Mouse (Mus musculus) E14TG2a.4 (cell line): Measurements from ENCODE around the gene Dis3.

Experiments
- H3K27me3 ChIP-seq: 2 replicates; pipeline ENCODE4 v1.6.1; 2014; ENCODE audit warnings: low read length, control low read depth; ENCODE audit not compliant: insufficient read depth
- H3K36me3 ChIP-seq: 2 replicates; pipeline ENCODE4 v1.6.1; 2014; ENCODE audit warnings: low read length, control low read depth; ENCODE audit not compliant: insufficient read depth
- H3K4me1 ChIP-seq: replicated peaks from 2 replicates; pipeline ENCODE4 v1.6.1; 2014; ENCODE audit warnings: low read depth, low read length, control low read depth
- H3K4me3 ChIP-seq: replicated peaks from 2 replicates; pipeline ENCODE4 v1.5.1; 2014; ENCODE audit warnings: mild to moderate bottlenecking, low read length
- H3K9me3 ChIP-seq: 2 replicates; pipeline ENCODE4 v1.6.1; 2014; ENCODE audit warnings: low read length, control low read depth
- CTCF ChIP-seq: conservative IDR thresholded peaks from 2 replicates; pipeline ENCODE4 v1.5.1; 2014; ENCODE audit warnings: low read length
- NANOG ChIP-seq: IDR thresholded peaks from 2 replicates; pipeline ENCODE4 v1.6.1; 2014; ENCODE audit warnings: borderline replicate concordance, low read length, mixed read lengths
- POU5F1 ChIP-seq: IDR thresholded peaks from 2 replicates; pipeline ENCODE4 v1.6.1; 2014; ENCODE audit warnings: low read length, borderline replicate concordance

Dis3 gene

DNA sequence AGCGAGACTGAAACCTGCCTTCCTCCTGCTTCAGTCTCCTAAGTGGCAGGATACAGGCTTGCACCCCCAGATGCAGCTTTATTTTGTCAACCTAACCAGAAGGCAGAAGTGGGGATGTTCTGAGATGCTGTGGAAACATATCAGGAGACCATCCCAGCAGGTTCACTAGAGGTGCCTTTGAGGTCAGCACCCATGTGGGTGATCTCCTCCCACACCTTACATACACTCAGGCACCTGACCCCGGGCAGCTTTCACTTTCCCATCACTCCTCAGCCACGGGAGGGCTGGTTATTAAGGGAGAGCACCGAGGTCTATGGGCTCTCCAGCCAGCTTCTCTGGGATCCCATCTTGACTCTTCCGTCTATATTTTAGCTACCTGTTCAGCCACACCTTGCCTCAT lies 67.0 kb downstream of the Dis3 start:
- no peak overlapping the region for H3K4me3 ChIP-seq
- peaks cover 46% of the 10 kb centered on the region for H3K36me3 ChIP-seq
- TF ChIP-seq POU5F1 = no peak
- no peak for TF ChIP-seq NANOG
- no peak for TF ChIP-seq CTCF
- no peaks in the 10 kb centered on the region for H3K27me3 ChIP-seq
- no peaks in the 10 kb centered on the region for H3K9me3 ChIP-seq
- peaks cover 7% of the 10 kb centered on the region for H3K4me1 ChIP-seq

DNA sequence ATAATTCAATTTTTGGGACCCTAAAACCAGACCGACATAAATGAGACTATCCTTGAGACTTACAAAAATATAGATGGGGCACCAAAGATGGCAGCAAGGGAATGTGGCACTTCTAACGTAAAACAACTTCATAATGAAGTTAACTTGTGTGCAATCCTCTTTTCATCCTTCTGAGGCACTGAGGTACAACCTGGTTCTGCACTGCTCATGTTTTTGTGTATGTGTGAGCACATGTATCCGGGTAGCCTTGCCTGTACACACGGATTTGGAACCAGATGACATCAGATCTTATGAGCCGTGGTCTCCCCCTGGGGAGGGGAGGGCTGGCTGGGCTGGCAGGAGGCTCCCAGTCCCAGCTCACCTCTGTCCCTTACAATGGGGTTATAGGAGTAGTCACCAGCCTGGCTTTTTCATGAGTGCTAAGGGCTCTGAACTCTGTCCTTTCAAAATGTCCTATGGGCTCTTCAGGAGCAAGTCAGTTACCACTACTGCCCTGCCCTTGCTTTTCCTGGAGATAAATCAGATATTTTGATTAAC lies 68.2 kb downstream of the Dis3 start:
- no peak for TF ChIP-seq CTCF
- no peak for TF ChIP-seq POU5F1
- TF ChIP-seq NANOG = no peak
- Histone ChIP-seq H3K27me3 (no peaks in the 10 kb centered on the region), H3K9me3 (no peaks in the 10 kb centered on the region), H3K36me3 (peaks cover 40% of the 10 kb centered on the region), H3K4me1 (no peaks in the 10 kb centered on the region), H3K4me3 (no peak overlapping the region)

DNA sequence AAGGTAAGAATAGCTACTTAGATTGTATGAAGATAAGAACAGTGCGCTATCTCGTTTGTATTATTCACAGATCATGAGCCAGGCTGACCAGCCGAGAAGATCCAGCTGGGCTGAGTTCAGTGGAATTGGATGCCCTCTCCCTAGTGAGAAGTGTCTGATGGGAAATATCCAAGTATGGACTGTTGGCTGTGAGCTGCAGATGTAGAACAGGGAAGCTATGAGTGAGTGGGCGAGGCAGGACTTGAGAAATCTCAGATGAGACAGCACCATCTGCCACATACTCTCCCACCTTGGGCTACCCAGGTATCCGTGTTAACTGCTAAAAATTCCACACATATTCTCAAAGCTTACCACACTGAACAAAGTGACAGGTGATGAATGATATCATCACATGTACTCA lies 69.6 kb downstream of the Dis3 start:
- H3K27me3 ChIP-seq = no peaks in the 10 kb centered on the region

More for the DNA sequence above, 69.6 kb downstream of the Dis3 start:
- Histone ChIP-seq H3K9me3 (no peaks in the 10 kb centered on the region), H3K4me1 (no peaks in the 10 kb centered on the region), H3K4me3 (no peak overlapping the region), H3K36me3 (peaks cover 26% of the 10 kb centered on the region)
- TF ChIP-seq POU5F1 (no peak), CTCF (no peak), NANOG (no peak)
